Mouse (Mus musculus): ENCODE results near the gene Prph2.

Prph2 gene

DNA sequence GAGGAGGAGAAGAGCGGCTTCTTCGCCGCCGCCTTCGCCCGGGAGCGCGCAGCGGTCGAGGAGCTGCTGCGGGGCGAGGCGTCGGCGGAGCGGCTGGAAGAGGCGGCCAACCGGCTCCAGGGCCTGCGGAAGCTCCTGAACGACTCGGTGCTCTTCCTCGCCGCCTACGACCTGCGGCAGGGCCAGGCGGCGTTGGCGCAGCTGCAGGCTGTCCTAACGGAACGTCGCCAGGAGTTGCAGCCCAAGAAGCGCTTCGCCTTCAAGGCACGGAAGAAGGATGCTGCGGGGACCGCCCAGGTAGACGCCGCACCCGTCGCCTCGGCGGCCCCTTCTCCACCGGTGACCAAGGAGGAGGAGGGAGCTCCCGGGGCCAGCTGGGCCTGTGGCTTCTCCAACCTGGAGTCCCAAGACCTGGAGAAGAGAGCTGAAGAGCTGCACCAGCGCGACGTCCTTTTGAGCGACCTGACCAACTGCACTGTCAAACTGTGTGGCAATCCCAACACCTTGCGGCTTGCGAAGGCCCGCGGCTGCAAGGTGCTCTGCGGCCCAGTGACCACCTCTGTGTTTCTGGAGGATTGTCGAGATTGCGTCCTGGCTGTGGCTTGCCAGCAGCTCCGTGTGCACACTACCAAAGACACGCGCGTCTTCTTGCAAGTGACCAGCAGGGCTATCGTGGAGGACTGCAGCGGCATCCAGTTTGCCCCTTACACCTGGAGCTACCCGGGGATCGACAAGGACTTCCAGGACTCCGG, 19.2 kb upstream of the Prph2 start:
- in situ Hi-C loops (cut with MboI, MseI): no loop called here

DNA sequence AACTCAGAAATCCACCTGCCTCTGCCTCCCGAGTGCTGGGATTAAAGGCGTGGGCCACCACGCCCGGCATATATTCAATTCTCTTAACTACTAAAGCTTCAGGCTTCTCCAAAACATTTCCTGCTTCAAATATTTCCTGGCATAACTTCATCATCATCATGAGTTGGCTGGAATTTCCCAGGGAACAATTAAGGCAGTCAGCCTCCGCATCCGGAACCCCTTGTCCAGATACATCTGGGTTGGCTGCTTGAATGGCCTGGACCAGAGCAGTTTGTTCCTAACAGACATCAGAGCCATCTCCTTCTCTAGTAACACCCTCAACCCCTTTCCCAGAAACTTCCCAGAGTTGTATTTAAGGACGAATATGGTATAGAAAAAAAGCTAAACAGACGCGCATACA, 14.8 kb upstream of the Prph2 start:
- in situ Hi-C loops (cut with MboI, MseI): no loop called here

DNA sequence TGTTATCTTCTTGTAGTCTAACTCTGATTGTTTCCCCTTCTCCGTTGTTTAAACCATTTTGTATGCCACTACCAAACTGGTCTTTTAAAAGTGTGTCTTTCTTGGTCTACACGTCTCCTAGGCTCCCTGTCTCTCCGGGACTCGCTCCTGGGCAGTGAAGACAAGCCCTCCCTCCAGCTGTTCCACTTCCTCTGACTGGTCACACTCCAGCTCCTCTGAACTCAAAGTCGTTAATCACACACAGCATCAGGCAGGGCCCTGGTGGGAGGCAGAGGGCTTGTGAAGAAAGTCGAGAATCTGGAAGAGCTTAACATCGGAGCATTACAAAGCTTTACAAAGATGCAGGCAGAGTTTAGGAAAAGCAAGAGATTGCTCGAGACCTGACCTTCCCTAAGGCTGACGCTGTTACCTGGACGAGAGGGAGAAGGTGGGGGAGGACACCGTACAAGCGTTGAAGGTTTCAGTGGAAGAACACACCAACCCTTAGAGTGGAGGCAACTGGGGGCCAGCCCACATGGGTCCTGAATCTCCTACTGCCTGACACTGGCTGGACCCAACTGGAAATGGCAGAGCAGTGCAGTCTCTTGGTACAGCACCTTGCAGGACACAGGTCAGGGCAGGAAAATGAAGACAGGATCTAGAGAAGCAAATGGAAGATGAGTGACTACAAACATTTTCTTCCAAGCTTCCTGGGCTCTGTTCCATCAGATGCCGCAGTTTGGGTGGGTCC, 12.9 kb upstream of the Prph2 start:
- in situ Hi-C loops (cut with MboI, MseI): no loop called here

DNA sequence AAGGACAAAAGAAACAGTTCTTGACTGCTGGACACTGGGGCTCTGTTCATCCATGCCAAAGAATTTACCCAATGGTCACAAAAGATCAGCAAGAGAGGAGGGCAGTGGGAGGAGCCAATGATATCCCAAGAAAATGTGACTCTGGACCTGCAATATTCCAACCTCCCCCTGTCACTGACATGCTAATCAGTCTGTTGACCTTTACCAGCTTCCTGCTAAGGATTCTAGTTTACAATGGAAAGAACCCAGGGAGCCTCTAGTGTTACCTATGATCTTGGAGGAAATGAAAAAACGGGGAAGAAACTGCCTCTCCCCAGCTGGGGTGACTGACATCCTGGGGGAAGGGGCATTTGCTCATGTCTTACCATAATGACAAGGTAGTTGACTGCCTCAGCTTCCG, 9.3 kb upstream of the Prph2 start:
- in situ Hi-C loops (cut with MboI, MseI): no loop called here

DNA sequence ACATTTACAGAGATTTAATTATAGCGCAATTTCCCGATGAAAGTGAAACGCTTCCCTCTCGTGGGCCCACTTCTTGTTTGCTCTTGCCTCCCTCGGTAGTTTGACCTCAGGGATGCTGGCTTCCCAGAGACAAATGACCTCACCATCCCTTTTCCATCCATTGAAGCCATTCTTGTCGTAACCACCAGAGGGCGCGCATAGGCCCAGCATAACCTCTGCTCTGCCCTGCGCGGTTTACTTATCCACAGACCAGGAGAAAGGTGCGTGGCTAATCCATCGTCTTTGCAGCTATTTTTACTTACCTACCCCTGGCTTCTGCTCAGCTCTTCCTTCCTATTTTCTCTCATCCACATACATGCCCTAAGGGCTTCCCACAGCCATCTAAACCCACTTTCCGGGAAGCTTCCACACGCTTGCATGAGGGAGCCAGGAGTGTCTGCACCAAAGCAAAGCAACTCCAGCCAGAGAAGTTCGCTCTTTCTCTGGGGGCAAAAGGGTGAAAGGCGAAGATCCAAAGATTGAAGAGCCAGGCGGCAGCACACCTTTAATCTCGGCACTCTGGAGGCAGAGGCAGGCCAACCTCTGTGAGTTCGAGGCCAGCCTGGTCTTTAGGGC, 6.3 kb upstream of the Prph2 start:
- in situ Hi-C loops (cut with MboI, MseI): no loop called here

DNA sequence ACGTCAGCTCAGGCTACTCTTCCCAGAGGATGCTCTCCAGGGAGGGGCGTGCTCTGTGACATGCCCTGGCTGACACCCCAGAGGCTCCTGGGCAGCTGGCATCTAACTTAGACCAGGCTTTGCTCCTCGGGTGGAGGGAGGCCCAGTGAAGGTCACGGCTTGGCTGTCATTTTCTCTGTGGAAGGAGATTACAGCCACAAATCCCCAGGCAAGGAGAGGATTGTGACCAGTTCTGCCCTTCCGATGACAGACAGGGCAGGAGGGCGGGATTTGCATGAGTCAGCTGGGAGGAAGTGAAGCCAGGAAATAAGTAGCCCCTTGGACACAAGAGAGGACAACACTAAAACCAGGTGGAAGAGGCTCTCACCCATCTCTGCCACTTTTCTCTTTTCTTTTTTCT, 2.1 kb downstream of the Prph2 start:
- in situ Hi-C loops (cut with MboI, MseI): no loop called here

DNA sequence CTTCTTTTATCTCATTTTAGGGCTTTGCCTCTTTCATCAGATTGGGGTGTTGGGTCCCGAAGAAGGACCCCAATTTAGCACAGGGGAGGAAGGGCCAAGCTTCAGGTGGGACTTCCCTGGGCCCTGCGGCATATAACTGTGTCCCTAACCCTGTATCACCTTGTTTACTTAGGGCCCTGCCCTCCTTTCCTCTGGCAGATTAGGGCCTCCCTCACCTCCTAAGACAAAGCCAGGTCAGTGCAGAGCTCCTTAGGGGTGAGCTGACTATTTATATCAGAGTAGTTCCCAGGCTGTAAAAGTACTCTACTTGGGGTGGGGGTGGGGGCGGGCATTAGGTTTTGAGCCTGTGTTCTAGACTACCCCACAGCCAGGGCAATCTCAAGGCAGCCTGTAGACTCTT, 4.9 kb downstream of the Prph2 start:
- in situ Hi-C loops (cut with MboI, MseI): no loop called here

DNA sequence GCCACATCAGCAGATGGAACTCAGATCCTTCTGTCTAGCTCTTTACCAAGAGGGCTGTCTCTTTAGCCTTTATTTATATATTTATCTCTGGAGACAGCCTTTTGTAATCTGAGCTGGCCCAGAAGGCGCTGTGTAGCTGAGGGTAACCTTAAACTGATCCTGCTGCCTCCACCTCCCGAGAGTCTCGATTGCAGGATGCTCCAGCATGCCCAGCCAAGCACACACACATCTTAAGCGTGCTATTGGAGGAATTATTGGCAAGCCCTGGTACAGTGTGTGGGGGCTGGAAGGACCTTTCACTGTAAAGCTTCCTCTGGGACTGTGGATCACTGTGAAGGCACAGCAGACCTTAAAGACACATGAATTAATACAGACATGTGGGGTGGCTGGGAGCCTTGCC, 8.7 kb downstream of the Prph2 start:
- in situ Hi-C loops (cut with MboI, MseI): no loop called here

DNA sequence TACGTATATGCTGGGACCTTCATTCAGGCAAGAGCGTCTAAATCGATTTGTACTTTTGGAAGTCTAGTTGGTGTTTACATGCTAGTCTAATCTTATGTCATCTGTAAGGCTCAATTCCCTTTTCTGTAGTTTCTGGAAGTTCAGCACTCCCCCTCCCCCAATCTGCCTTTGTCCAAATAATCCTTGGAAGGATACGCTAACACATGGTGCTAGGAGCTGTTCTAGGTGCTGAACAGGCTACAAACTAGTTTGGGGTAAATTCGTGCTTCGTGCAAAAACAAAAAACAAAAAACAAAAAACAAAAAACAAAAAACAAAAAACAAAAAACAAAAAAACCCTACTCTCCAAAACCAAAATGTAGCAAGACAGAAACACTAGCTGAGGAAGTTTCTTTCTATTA, 10.6 kb downstream of the Prph2 start:
- in situ Hi-C loops (cut with MboI, MseI): no loop called here

DNA sequence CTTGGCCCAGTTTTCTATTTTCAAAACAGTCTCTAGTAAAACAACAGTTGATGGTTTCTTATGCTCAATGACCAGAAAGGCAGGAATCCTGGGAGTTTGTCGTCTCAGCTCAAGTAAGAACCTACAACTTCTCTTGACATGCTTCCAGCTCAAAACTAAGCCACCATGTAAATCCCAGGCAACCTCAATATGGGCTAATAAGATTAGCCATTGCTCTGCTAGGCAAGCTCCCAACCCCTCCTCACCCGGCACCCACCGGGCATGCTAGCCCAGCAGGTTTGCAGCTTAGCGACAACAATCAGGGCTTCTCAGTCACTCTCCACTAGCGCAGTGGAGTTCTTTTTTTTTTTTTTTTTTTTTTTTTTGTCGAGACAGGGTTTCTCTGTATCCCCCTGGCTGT, 15.9 kb downstream of the Prph2 start:
- in situ Hi-C loops (cut with MboI, MseI): no loop called here

DNA sequence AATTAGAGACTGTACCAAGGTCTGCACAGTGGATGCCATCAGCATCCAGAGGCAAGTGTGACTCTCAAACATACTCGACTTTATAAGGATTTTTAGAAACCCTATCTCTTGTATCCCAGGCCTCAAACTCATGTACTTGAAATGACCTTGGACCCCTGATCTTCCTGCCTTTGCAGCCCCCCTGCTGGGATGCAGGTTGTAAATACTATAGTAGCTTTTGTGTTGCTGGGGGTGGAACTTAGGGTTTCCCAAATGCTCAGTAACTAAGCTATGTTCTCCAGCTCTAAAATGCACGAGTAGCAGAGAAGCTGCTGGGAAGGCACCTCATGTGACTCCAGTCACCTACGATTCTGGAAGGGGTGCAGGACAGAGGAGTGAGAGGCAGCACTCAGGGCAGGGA, 16.7 kb downstream of the Prph2 start:
- in situ Hi-C loops (cut with MboI, MseI): no loop called here

DNA sequence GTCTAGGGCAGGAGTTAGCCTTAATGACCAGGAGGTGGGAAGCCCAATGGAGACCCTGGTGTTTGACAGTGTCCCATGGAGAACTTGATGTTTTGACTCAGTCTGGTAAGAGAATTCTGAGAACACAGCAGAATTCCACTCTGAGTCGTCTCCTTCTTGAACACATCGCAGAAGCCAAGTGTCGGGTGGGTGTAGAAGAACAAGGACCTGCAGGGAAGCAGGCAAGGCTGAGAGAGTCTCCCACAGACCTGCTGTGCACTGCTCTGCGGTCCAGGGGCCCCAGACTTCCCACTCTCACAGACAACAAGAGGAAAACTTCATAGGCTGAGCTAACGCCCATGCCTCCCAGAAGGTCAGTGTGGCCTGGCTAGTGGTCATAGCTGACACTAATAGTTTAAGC, 17.5 kb downstream of the Prph2 start:
- in situ Hi-C loops (cut with MboI, MseI): no loop called here

DNA sequence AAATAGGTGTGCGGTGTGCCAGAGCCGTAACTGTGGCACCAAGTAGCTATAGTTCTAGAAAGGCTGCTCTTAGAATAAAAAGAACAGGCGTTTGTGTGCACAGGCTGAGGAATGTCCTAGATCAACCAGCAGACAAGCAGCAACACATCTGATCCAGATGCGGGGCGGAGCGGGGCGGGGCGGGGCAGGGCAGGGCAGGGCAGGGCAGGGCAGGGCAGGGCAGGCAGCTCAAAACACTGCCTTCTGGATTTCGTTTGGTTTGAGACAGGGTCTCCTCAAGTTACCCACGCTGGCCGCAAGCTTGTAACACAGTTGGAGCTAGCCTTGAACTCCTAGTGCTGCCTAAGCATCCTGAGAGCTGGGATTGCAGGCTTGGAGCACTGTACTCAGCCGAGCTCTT, 19.0 kb downstream of the Prph2 start:
- in situ Hi-C loops (cut with MboI, MseI): no loop called here

DNA sequence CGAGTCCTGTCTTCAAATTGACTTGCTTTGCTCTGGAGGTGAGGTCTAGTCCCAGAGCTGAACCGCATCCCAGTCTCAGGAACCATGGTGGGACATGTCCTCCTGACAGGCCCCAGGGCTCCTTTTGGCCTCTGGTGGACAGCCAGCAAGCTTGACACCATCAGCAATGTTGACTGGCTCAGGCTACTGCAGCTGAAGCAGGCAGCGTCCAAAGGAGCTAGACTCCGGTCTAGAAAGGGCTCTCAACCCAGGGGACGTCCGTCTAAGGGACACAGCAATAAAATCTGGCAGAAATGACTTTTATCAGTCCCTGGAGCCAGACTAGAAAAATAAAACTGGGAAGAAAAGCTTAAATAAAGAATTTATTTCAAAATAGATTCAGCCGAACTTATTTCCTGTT, 19.6 kb downstream of the Prph2 start:
- in situ Hi-C loops (cut with MboI, MseI): no loop called here

DNA sequence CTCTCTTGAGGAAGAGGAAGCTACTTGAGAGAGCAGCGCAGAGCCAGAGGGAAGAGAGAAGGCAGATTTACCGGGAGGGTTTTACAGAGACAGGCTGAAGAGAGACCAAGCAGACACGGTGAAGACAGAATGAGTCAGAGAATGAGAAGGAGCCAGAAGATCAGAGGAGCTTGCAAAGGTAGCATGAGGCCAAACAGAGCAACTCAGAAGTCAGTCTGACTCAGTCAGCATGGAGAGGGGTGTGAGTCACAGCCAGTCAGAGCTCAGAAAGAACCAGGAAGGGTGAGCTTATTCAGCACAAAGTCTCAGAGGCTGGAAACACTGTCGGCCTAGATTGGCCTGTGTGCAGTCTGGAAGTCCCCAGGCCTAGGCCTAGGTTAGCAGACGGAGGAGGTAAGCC, 22.7 kb downstream of the Prph2 start:
- in situ Hi-C loops (cut with MboI, MseI): no loop called here

DNA sequence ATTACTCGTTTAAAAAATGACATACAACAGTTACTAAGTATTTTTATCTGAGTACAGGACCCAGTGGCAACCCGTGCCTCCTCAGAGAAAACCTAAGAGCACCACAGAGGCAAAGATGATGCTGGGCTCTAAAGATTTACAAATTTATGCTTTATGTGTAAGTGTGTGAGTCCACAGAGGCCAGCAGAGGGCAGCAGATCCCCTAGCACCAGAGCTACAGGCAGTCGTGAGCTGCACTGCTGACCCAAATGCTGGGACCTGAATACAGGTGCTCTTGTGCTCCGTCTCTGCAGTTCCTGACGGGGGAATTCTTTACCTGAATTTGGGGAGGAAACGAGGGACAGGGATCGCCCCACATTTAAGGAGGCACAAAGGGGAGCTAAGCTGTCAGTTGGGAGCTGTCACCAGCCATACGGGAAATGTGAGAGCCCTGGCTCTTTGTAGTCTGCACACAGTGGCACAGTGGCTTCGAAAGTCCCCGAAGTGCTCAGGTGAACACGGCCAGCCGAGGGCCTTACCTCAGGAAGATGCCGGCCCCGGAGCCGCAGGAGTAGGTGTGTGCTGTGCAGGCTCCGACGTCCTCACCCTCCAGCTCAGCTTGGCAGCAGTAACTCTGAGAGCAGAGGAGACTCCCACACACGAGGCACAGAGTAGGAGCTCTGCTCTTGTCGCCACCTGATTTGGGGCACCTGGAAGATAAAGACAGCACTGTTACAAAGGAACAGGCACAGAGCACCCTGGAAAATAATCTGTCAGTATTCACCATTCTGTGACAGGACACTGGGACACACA, 23.5 kb downstream of the Prph2 start:
- in situ Hi-C loops (cut with MboI, MseI): no loop called here

DNA sequence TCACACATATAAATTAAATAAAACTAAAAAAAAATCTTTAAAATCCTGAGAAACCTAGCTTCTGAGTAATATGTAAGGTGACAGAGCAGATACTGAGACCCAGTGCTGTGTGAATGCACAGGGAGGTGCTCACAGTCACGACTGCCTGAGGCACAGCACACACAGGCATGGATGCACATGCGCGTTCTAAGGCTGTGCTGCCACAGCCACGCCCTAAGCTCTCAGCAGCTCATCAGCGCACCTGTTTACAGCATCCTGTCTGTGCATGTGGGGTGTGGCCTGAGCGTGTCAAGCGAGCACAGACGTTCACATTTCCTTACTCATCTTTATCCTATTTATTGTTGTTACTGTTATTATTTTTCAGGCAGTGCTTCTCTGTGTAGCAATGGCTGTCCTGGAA, 30.2 kb downstream of the Prph2 start:
- in situ Hi-C loops (cut with MboI, MseI): no loop called here

DNA sequence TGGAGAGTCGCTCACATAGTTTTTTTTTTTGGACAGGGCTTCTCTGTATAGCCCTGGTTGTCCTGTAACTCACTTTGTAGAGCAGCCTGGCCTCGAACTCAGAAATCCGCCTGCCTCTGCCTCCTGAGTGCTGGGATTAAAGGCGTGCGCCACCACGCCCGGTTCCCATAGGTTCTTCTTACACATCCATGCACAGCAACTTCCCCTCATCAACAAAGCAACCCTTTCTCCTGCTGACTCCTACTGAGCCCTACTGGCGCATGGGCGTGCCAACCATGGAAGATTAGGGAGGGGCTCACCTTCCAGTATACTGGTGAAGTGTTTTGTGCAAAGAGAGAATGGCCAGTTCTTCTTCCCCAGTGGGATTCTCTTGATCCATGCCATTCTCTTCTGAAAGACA, 32.2 kb downstream of the Prph2 start:
- in situ Hi-C loops (cut with MboI, MseI): no loop called here

DNA sequence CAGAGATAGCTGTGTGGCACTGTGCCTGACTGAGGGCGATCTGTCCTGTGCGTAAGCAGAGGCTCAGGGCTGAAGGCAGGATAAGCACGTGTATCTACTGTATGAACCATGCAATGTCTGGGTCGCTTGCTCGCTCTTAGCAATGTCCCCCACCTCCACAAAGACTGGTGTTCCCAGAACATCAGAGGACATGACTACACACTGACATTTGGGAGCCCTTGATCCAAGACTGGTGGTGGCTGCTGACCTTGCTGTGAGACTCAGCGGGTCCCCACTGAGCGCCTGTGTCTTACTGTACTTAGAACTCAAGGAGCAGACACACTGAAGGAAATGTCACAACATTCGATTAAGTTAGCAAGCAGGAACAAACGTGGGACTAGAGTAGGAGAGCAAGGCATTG, 36.0 kb downstream of the Prph2 start:
- in situ Hi-C loops (cut with MboI, MseI): loop anchor here (5.0 kb wide), 1 partner anchor 41 kb away; no protein-coding TSS in a partner anchor

DNA sequence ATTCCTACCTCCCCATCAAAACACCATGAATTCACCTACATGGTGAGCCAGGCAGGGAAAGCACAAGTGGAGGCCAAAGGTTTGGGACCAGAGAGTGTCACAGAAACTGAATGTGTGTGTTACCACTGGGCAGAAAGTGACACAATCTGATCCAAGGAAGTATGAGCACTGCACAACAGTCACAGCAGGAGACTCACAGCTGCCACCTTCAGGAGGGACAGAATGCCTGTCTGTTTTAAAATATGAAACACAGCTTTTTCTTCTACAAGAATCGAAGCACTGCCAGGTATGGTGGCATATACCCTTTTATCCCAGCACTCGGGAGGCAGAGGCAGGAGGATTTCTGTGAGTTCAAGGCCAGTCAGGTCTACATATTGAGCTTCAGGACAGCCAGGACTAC, 47.8 kb downstream of the Prph2 start:
- in situ Hi-C loops (cut with MboI, MseI): loop anchor here (25.0 kb wide), 1 partner anchor 721 kb away; the partner anchor contains the start of genes Polr1c and Yipf3

DNA sequence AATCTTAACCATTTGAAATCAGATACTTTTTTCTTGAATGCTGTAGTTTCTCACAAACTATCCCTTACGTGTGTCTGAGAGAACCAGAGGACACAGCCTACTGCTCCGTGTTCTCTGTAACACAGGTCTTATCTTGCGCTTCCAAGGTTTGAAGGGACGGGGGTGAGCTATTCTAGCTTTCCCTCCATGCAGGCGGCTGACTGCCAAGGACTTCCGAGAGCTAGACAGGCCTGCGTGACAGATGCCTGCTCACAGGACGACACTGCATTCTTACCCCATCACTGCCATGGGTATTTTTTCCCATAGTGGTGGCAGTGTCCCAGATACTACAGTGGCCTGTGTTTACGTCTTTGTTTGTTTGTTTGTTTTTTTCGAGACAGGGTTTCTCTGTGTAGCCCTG, 50.0 kb downstream of the Prph2 start:
- in situ Hi-C loops (cut with MboI, MseI): loop anchor here (25.0 kb wide), 1 partner anchor 723 kb away; the partner anchor contains the start of genes Polr1c and Yipf3

DNA sequence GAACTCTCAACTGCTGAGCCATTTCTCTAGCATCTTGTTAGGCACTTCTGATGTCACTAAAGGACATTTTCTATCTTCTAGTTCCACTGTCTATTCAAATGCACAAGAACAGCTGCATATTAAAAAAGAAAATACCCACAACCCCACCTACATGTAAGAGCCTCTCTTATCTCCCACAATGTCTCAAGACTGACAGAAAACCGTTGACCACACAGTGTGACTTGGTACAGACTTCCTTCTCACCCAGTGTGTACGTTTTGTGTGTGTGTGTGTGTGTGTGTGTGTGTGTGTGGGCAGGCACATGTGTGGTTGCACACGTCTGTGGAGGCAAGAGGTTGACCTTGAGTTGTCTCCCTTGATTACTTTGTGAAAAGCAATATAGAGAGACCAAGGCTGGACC, 51.9 kb downstream of the Prph2 start:
- in situ Hi-C loops (cut with MboI, MseI): loop anchor here (25.0 kb wide), 1 partner anchor 725 kb away; the partner anchor contains the start of genes Polr1c and Yipf3
